Mouse (Mus musculus) midbrain, embryonic 13.5 days (tissue): ENCODE measurements around the gene Dctn3. TPM values are rescaled to one million over a fixed set of nuclear protein-coding genes. Genes with fewer than 3 reads are reported as not detected.
"Not testable (repeated sequence)": the region's sequence is repeated elsewhere in the genome, so short reads cannot be mapped to it uniquely, and the experiment has no call there.

ENCODE experiments used
- ATAC-seq: fragments of 200-750 bp; cut with Nextera tagmentation; 2 replicates; pipeline ENCODE4 v1.8.0; 2017; ENCODE audit warnings: mild to moderate bottlenecking, moderate TSS enrichment, moderate library complexity
- H3K27ac ChIP-seq: fragments of 300-500 bp; sonication (generic); 2 replicates; pipeline ENCODE4 v1.5.1; 2015; ENCODE audit warnings: inconsistent platforms, mild to moderate bottlenecking, moderate library complexity
- H3K27me3 ChIP-seq: fragments of 300-500 bp; sonication (generic); 2 replicates; pipeline ENCODE4 v1.6.1; 2015; ENCODE audit warnings: mild to moderate bottlenecking, inconsistent platforms
- H3K36me3 ChIP-seq: fragments of 300-500 bp; sonication (generic); 2 replicates; pipeline ENCODE4 v1.6.1; 2015; ENCODE audit warnings: mild to moderate bottlenecking, inconsistent platforms
- H3K4me1 ChIP-seq: fragments of 300-500 bp; sonication (generic); replicated peaks from 2 replicates; pipeline ENCODE4 v1.6.1; 2015; ENCODE audit warnings: inconsistent platforms
- H3K4me2 ChIP-seq: fragments of 300-500 bp; sonication (generic); replicated peaks from 2 replicates; pipeline ENCODE4 v1.6.1; 2015; ENCODE audit warnings: moderate library complexity, mild to moderate bottlenecking, inconsistent platforms
- H3K4me3 ChIP-seq: fragments of 300-500 bp; sonication (generic); replicated peaks from 2 replicates; pipeline ENCODE4 v1.5.1; 2015; ENCODE audit warnings: mild to moderate bottlenecking, inconsistent platforms
- H3K9ac ChIP-seq: fragments of 300-500 bp; sonication (generic); replicated peaks from 2 replicates; pipeline ENCODE4 v1.6.1; 2015; ENCODE audit warnings: mild to moderate bottlenecking, inconsistent platforms
- H3K9me3 ChIP-seq: fragments of 300-500 bp; sonication (generic); 2 replicates; pipeline ENCODE4 v1.6.1; 2016; ENCODE audit warnings: mild to moderate bottlenecking, inconsistent platforms
- WGBS: fragments of 180-500 bp; shearing (Covaris S2); methylation state at CpG from one replicate; pipeline ENCODE4 v1.1.7; 2015; 5-methylcytosine and 5-hydroxymethylcytosine counted together
- polyA plus RNA-seq: library from polyadenylated mRNA; unstranded; fragments of >200 nt; fragmentation: Nextera tagmentation; extraction: Ambion mirVana; gene quantifications from 2 replicates; pipeline ENCODE4 v1.2.1, GENCODE M21; 2015

Dctn3 gene
- polyA plus RNA-seq, 1 experiment from 2014 or later, result 270 TPM

- peak overlapping the region; percentile 72 for H3K27ac ChIP-seq
Measured at GRCm38 (mm10) chr4:41708192-41708745, 14.7 kb downstream of the Dctn3 start.

GRCm38 (mm10) chr4:41707011-41707535, 15.9 kb downstream of the Dctn3 start:
- no peak overlapping the region for H3K9ac ChIP-seq
- H3K27ac ChIP-seq, result peak overlapping the region; percentile 72
- no peak overlapping the region for H3K4me3 ChIP-seq
- H3K4me1 ChIP-seq, result peaks cover 47% of the 10 kb centered on the region
- no peaks in the 10 kb centered on the region for H3K9me3 ChIP-seq
- ATAC-seq, result peak; percentile 87
- 1% methylated on average over 13 of the region's 13 CpGs for WGBS
- H3K36me3 ChIP-seq, result peaks cover 8% of the 10 kb centered on the region; the same call in 1 of the 2 replicates
- peaks cover 16% of the 10 kb centered on the region for H3K27me3 ChIP-seq
- H3K4me2 ChIP-seq, result peak overlapping the region; percentile 35

More at GRCm38 (mm10) chr4:41708192-41708745, 14.7 kb downstream of the Dctn3 start:
- peaks cover 16% of the 10 kb centered on the region for H3K27me3 ChIP-seq
- 44% methylated on average over 8 of the region's 8 CpGs for WGBS
- no peak overlapping the region for H3K4me3 ChIP-seq
- no peaks in the 10 kb centered on the region for H3K9me3 ChIP-seq
- H3K9ac ChIP-seq, result no peak overlapping the region
- no peak for ATAC-seq
- H3K4me2 ChIP-seq, result no peak overlapping the region
- H3K36me3 ChIP-seq, result peaks cover 8% of the 10 kb centered on the region; the same call in 1 of the 2 replicates
- H3K4me1 ChIP-seq, result peaks cover 57% of the 10 kb centered on the region

- Histone ChIP-seq H3K9ac (no peak overlapping the region), H3K4me3 (no peak overlapping the region), H3K27ac (peak overlapping the region; percentile 69), H3K9me3 (no peaks in the 10 kb centered on the region), H3K36me3 (peaks cover 7% of the 10 kb centered on the region; the same call in 1 of the 2 replicates), H3K4me1 (peaks cover 38% of the 10 kb centered on the region), H3K4me2 (peak overlapping the region; percentile 35), H3K27me3 (peaks cover 16% of the 10 kb centered on the region)
- peak; percentile 43; the same call in 1 of the 2 replicates for ATAC-seq
- 59% methylated on average over 19 of the region's 19 CpGs for WGBS
Measured at GRCm38 (mm10) chr4:41705922-41706754, 16.8 kb downstream of the Dctn3 start.

DNA sequence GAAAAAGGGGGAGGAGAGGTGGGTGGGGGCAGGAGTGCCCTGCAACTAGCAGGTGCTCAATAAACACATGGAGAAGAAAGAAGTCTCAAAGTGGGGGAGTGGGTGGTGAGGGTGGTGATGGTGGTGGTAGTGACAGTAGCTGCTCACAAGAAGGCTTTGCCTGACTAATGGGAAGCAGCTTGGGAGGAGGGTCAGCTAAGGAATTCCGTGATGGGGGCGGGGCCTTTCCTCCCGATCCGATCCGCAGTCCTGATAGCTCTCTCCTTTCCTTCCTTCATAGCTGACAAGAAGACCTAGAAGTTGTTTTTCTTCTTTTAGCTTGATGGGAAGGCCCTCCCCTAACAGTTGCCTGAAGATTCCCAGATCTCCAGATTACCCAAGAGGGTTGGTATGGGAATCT, 18.3 kb downstream of the Dctn3 start:
- no peak for ATAC-seq
- Histone ChIP-seq H3K4me3 (no peak overlapping the region), H3K27ac (no peak overlapping the region), H3K4me2 (no peak overlapping the region), H3K36me3 (no peaks in the 10 kb centered on the region), H3K9ac (no peak overlapping the region), H3K27me3 (peaks cover 16% of the 10 kb centered on the region), H3K9me3 (no peaks in the 10 kb centered on the region), H3K4me1 (peaks cover 35% of the 10 kb centered on the region)
- WGBS, result 4% methylated on average over 5 of the region's 5 CpGs

DNA sequence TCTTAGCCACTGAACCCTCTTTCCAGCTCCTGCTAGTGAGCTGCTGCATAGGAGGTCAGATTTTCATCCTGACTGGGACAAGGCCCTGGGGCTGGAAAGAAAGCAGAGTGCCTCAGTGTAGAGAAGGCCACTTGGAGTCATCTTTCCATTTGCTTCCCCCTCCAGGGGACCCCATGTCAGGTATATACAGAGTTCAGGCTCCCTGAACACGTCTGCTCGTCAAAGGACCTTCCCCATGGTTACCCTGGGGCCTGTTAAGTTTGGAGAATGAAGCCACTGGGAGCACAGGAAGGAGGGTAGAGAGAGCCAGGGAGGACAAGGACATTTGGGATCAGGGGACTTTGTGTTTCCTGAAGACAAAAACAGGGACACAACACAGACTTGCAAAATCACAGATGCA, 20.7 kb downstream of the Dctn3 start:
- not testable (repeated sequence) for H3K36me3 ChIP-seq, H3K27ac ChIP-seq, H3K9ac ChIP-seq, H3K4me2 ChIP-seq, ATAC-seq, H3K9me3 ChIP-seq, H3K4me3 ChIP-seq
- 72% methylated on average over 2 of the region's 2 CpGs for whole genome bisulfite sequencing
- Histone ChIP-seq H3K27me3 (peaks cover 16% of the 10 kb centered on the region), H3K4me1 (peaks cover 24% of the 10 kb centered on the region)

DNA sequence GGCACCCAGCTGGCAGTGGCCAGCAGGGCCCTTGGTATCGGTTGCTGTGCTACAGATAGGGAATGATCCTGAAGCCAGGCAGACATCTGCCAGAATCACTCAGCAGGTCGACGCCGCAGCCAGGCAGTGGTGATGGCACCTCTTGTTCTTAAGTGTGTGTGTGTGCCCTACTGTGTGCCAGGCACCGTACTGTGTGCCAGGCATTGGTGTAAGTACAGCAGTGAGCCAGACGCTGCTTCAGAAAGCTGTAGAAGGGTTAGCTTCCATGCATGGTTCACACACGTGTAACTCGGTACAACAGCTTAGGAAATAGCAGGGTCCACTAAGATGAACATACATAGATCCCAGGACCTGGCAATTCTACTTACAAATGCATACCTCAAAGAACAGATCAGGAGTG, 22.7 kb downstream of the Dctn3 start:
- H3K4me1 ChIP-seq, H3K27ac ChIP-seq, H3K4me3 ChIP-seq, ATAC-seq, H3K36me3 ChIP-seq, H3K9me3 ChIP-seq, H3K4me2 ChIP-seq, H3K9ac ChIP-seq: not testable (repeated sequence)
- H3K27me3 ChIP-seq, result peaks cover 12% of the 10 kb centered on the region
- WGBS, result 85% methylated on average over 6 of the region's 8 CpGs

GRCm38 (mm10) chr4:41699783-41700182, 23.2 kb downstream of the Dctn3 start, which contains the start of gene Il11ra1:
Gene Il11ra1, plus strand, starts transcription at chr4:41699989.
- not testable (repeated sequence) for H3K4me3 ChIP-seq, H3K9me3 ChIP-seq, H3K9ac ChIP-seq, H3K27ac ChIP-seq, H3K27me3 ChIP-seq, H3K36me3 ChIP-seq, H3K4me1 ChIP-seq, ATAC-seq
- 85% methylated on average over 10 of the region's 10 CpGs for WGBS
- peak within 1 kb of the TSS; percentile 32 for H3K4me2 ChIP-seq

GRCm38 (mm10) chr4:41698421-41699016, 24.5 kb downstream of the Dctn3 start:
- H3K27me3 ChIP-seq, H3K4me1 ChIP-seq, H3K27ac ChIP-seq, H3K4me3 ChIP-seq, ATAC-seq, H3K9ac ChIP-seq, H3K36me3 ChIP-seq, H3K9me3 ChIP-seq: not testable (repeated sequence)
- H3K4me2 ChIP-seq, result peak overlapping the region; percentile 32
- WGBS, result 9% methylated on average over 14 of the region's 32 CpGs

GRCm38 (mm10) chr4:41696930-41697841, 25.8 kb downstream of the Dctn3 start, which contains the start of gene Cntfr:
Gene Cntfr, minus strand, starts transcription at chr4:41697089.
- not testable (repeated sequence) for ATAC-seq
- 10% methylated on average over 35 of the region's 40 CpGs for WGBS

GRCm38 (mm10) chr4:41696452-41696851, 26.5 kb downstream of the Dctn3 start:
- not testable (repeated sequence) for H3K4me1 ChIP-seq, H3K4me2 ChIP-seq, H3K9me3 ChIP-seq, H3K27me3 ChIP-seq, H3K4me3 ChIP-seq, H3K9ac ChIP-seq, H3K36me3 ChIP-seq, H3K27ac ChIP-seq, ATAC-seq
- WGBS, result 7% methylated on average over 14 of the region's 15 CpGs

More at GRCm38 (mm10) chr4:41696930-41697841, 25.8 kb downstream of the Dctn3 start, which contains the start of gene Cntfr:
- Histone ChIP-seq H3K4me2 (peak within 1 kb of the TSS; percentile 46), H3K4me3 (peak within 1 kb of the TSS; percentile 25; the same call in 1 of the 2 replicates)
- not testable (repeated sequence) for H3K27me3 ChIP-seq, H3K27ac ChIP-seq, H3K4me1 ChIP-seq, H3K36me3 ChIP-seq, H3K9ac ChIP-seq, H3K9me3 ChIP-seq

DNA sequence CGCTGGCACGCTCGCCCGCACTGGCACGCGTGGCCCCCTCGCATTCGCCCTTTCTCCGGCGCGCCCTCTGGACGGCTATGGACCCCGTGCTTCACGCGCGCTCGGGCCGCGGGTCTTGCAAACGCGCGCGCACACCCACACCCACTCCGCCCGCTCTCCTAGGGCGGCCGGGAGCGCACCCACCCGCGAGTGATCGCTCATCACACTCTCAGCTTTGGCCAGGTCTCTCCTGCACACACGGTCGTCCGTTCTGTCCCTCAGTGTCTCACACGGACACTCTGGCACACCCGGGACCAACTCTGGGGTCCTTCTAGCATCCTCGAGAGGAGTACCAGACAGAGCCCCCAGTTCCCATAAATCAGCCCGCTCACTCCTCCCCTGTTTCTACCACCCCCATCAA, 27.2 kb downstream of the Dctn3 start:
- ATAC-seq, H3K36me3 ChIP-seq, H3K27me3 ChIP-seq, H3K4me1 ChIP-seq, H3K9me3 ChIP-seq, H3K27ac ChIP-seq, H3K9ac ChIP-seq: not testable (repeated sequence)
- 2% methylated on average over 21 of the region's 38 CpGs for WGBS
- Histone ChIP-seq H3K4me3 (peak overlapping the region; percentile 25), H3K4me2 (peak overlapping the region; percentile 46)
